Mouse (Mus musculus) lung, postnatal 0 days (tissue): ENCODE data around the gene Rab6a.

ENCODE experiments used
- CTCF ChIP-seq: IDR thresholded peaks from 2 replicates; pipeline ENCODE4 v1.5.1; 2016; ENCODE audit warnings: antibody characterized with exemption, mild to moderate bottlenecking
- EP300 ChIP-seq: IDR thresholded peaks from 2 replicates; pipeline ENCODE4 v1.6.1; 2016; ENCODE audit warnings: antibody characterized with exemption, mild to moderate bottlenecking, control low read depth

DNA sequence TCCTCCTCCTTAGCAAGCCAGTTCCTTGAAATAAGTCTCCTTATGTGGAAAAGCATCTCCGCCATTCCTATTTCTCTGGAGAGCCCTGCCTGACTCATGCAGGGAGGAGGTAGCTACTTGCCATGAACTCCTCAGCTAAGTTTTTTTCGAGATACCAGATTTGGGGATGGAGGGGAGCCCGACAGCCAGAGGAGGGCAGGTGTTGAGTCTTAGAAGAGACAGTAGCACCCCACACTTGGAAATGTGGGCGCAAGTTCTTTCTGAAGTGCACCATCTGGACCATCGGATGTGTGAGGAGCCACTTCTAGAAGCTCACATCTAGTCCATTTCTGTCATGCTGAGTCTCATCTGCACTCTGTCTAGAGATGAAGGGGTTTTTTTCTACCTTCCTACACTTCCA lies 63.4 kb downstream of the Rab6a start:
- TF ChIP-seq CTCF (no peak), EP300 (no peak)
